Mouse (Mus musculus): ENCODE results near the gene Rai14. TPM values are rescaled to one million over a fixed set of nuclear protein-coding genes. Genes with fewer than 3 reads are reported as not detected.
A peak's percentile ranks its signal among the peaks of the same experiment; 100 is the strongest.

Gene Rai14
- polyA plus RNA-seq, 1 experiment from 2014 or later: 25.6 TPM

- Histone ChIP-seq H3K9ac (no peak overlapping the region), H3K27ac (ENCODE audit: poor library complexity, severe bottlenecking) (no peak overlapping the region), H3K9me3 (replicated peaks) (no peaks in the 10 kb centered on the region), H3K36me3 (no peaks in the 10 kb centered on the region), H3K4me2 (no peak overlapping the region), H3K4me1 (replicated peaks) (peaks cover 11% of the 10 kb centered on the region), H3K27me3 (replicated peaks) (peaks cover 16% of the 10 kb centered on the region), H3K4me3 (no peak overlapping the region)
- 52% methylated on average over 6 of the region's 6 CpGs for WGBS
- ATAC-seq (ENCODE audit: insufficient number of reproducible peaks, low FRiP score): no peak
Observed at GRCm38 (mm10) chr15:10742441-10742840, 28.0 kb upstream of the Rai14 start.

- Histone ChIP-seq H3K36me3 (no peaks in the 10 kb centered on the region), H3K9ac (no peak overlapping the region), H3K4me1 (replicated peaks) (peaks cover 18% of the 10 kb centered on the region), H3K27ac (ENCODE audit: poor library complexity, severe bottlenecking) (no peak overlapping the region), H3K4me2 (no peak overlapping the region), H3K27me3 (replicated peaks) (peaks cover 13% of the 10 kb centered on the region), H3K4me3 (no peak overlapping the region), H3K9me3 (replicated peaks) (no peaks in the 10 kb centered on the region)
- WGBS: 47% methylated on average over 1 of the region's 1 CpGs
- ATAC-seq (ENCODE audit: insufficient number of reproducible peaks, low FRiP score): no peak
Observed at GRCm38 (mm10) chr15:10739279-10739678, 24.9 kb upstream of the Rai14 start.

GRCm38 (mm10) chr15:10738354-10739142, 24.1 kb upstream of the Rai14 start:
- ATAC-seq (ENCODE audit: insufficient number of reproducible peaks, low FRiP score): no peak
- Histone ChIP-seq H3K9me3 (replicated peaks) (no peaks in the 10 kb centered on the region), H3K36me3 (no peaks in the 10 kb centered on the region), H3K9ac (no peak overlapping the region), H3K4me1 (replicated peaks) (peaks cover 18% of the 10 kb centered on the region), H3K27me3 (replicated peaks) (peaks cover 16% of the 10 kb centered on the region), H3K27ac (ENCODE audit: poor library complexity, severe bottlenecking) (no peak overlapping the region), H3K4me2 (no peak overlapping the region), H3K4me3 (no peak overlapping the region)
- WGBS: 50% methylated on average over 6 of the region's 6 CpGs

GRCm38 (mm10) chr15:10735948-10736347, 21.5 kb upstream of the Rai14 start:
- Histone ChIP-seq H3K4me1 (replicated peaks) (peaks cover 18% of the 10 kb centered on the region), H3K4me3 (no peak overlapping the region), H3K9ac (no peak overlapping the region), H3K27ac (ENCODE audit: poor library complexity, severe bottlenecking) (no peak overlapping the region), H3K9me3 (replicated peaks) (no peaks in the 10 kb centered on the region), H3K4me2 (no peak overlapping the region), H3K27me3 (replicated peaks) (peaks cover 22% of the 10 kb centered on the region), H3K36me3 (no peaks in the 10 kb centered on the region)
- 84% methylated on average over 4 of the region's 4 CpGs for WGBS
- ATAC-seq (ENCODE audit: insufficient number of reproducible peaks, low FRiP score): no peak

- H3K9me3 ChIP-seq (replicated peaks): no peaks in the 10 kb centered on the region
- peaks cover 18% of the 10 kb centered on the region for H3K4me1 ChIP-seq (replicated peaks)
- no peak for ATAC-seq (ENCODE audit: insufficient number of reproducible peaks, low FRiP score)
- H3K27me3 ChIP-seq (replicated peaks): peaks cover 23% of the 10 kb centered on the region
- H3K9ac ChIP-seq: no peak overlapping the region
- 49% methylated on average over 8 of the region's 8 CpGs for WGBS
- H3K4me2 ChIP-seq: no peak overlapping the region
- no peaks in the 10 kb centered on the region for H3K36me3 ChIP-seq
- H3K4me3 ChIP-seq: no peak overlapping the region
- H3K27ac ChIP-seq (ENCODE audit: poor library complexity, severe bottlenecking): no peak overlapping the region
Observed at GRCm38 (mm10) chr15:10735216-10735615, 20.8 kb upstream of the Rai14 start.

- H3K9ac ChIP-seq: no peak overlapping the region
- 70% methylated on average over 3 of the region's 3 CpGs for WGBS
- no peaks in the 10 kb centered on the region for H3K36me3 ChIP-seq
- H3K4me1 ChIP-seq (replicated peaks): peaks cover 6% of the 10 kb centered on the region; the same call in 1 of the 2 replicates
- no peak for ATAC-seq (ENCODE audit: insufficient number of reproducible peaks, low FRiP score)
- H3K27ac ChIP-seq (ENCODE audit: poor library complexity, severe bottlenecking): no peak overlapping the region
- peaks cover 5% of the 10 kb centered on the region; the same call in 1 of the 2 replicates for H3K9me3 ChIP-seq (replicated peaks)
- H3K4me3 ChIP-seq: no peak overlapping the region
- H3K4me2 ChIP-seq: no peak overlapping the region
- H3K27me3 ChIP-seq (replicated peaks): peaks cover 25% of the 10 kb centered on the region
Observed at GRCm38 (mm10) chr15:10731398-10731797, 17.0 kb upstream of the Rai14 start.

- Histone ChIP-seq H3K9me3 (replicated peaks) (peaks cover 5% of the 10 kb centered on the region; the same call in 1 of the 2 replicates), H3K27ac (ENCODE audit: poor library complexity, severe bottlenecking) (no peak overlapping the region), H3K27me3 (replicated peaks) (peaks cover 28% of the 10 kb centered on the region), H3K4me2 (no peak overlapping the region), H3K4me1 (replicated peaks) (peaks cover 17% of the 10 kb centered on the region), H3K4me3 (no peak overlapping the region), H3K36me3 (no peaks in the 10 kb centered on the region), H3K9ac (no peak overlapping the region)
- 78% methylated on average over 3 of the region's 3 CpGs for WGBS
- no peak for ATAC-seq (ENCODE audit: insufficient number of reproducible peaks, low FRiP score)
Observed at GRCm38 (mm10) chr15:10726272-10726671, 11.8 kb upstream of the Rai14 start.

GRCm38 (mm10) chr15:10724857-10725256, 10.4 kb upstream of the Rai14 start:
- H3K9ac ChIP-seq: no peak overlapping the region
- 77% methylated on average over 3 of the region's 3 CpGs for WGBS
- peaks cover 5% of the 10 kb centered on the region; the same call in 1 of the 2 replicates for H3K9me3 ChIP-seq (replicated peaks)
- peaks cover 31% of the 10 kb centered on the region for H3K27me3 ChIP-seq (replicated peaks)
- H3K36me3 ChIP-seq: no peaks in the 10 kb centered on the region
- H3K4me2 ChIP-seq: no peak overlapping the region
- no peak overlapping the region for H3K27ac ChIP-seq (ENCODE audit: poor library complexity, severe bottlenecking)
- H3K4me3 ChIP-seq: no peak overlapping the region
- ATAC-seq (ENCODE audit: insufficient number of reproducible peaks, low FRiP score): no peak
- peaks cover 17% of the 10 kb centered on the region for H3K4me1 ChIP-seq (replicated peaks)

- no peaks in the 10 kb centered on the region for H3K36me3 ChIP-seq
- H3K4me2 ChIP-seq: no peak overlapping the region
- H3K9me3 ChIP-seq (replicated peaks): peaks cover 5% of the 10 kb centered on the region; the same call in 1 of the 2 replicates
- no peak overlapping the region for H3K4me3 ChIP-seq
- WGBS: 21% methylated on average over 1 of the region's 1 CpGs
- peaks cover 17% of the 10 kb centered on the region for H3K4me1 ChIP-seq (replicated peaks)
- peak; percentile 53; the same call in 1 of the 2 replicates for ATAC-seq (ENCODE audit: insufficient number of reproducible peaks, low FRiP score)
- H3K27me3 ChIP-seq (replicated peaks): peaks cover 23% of the 10 kb centered on the region
- no peak overlapping the region for H3K9ac ChIP-seq
- no peak overlapping the region for H3K27ac ChIP-seq (ENCODE audit: poor library complexity, severe bottlenecking)
Observed at GRCm38 (mm10) chr15:10723507-10723906, 9.1 kb upstream of the Rai14 start.

- H3K27ac ChIP-seq (ENCODE audit: poor library complexity, severe bottlenecking): no peak overlapping the region
- H3K27me3 ChIP-seq (replicated peaks): peaks cover 23% of the 10 kb centered on the region
- no peak overlapping the region for H3K9ac ChIP-seq
- H3K36me3 ChIP-seq: no peaks in the 10 kb centered on the region
- H3K9me3 ChIP-seq (replicated peaks): peaks cover 7% of the 10 kb centered on the region
- H3K4me3 ChIP-seq: no peak overlapping the region
- peak overlapping the region; percentile 11; the same call in 1 of the 2 replicates for H3K4me2 ChIP-seq
- no peak for ATAC-seq (ENCODE audit: insufficient number of reproducible peaks, low FRiP score)
- H3K4me1 ChIP-seq (replicated peaks): peaks cover 17% of the 10 kb centered on the region
- 23% methylated on average over 12 of the region's 12 CpGs for WGBS
Observed at GRCm38 (mm10) chr15:10722629-10723339, 8.4 kb upstream of the Rai14 start.

- H3K27ac ChIP-seq (ENCODE audit: poor library complexity, severe bottlenecking): no peak overlapping the region
Observed at GRCm38 (mm10) chr15:10721259-10721781, 6.9 kb upstream of the Rai14 start.

More at GRCm38 (mm10) chr15:10721259-10721781, 6.9 kb upstream of the Rai14 start:
- no peaks in the 10 kb centered on the region for H3K36me3 ChIP-seq
- peaks cover 5% of the 10 kb centered on the region for H3K9me3 ChIP-seq (replicated peaks)
- no peak overlapping the region for H3K4me2 ChIP-seq
- peaks cover 24% of the 10 kb centered on the region for H3K27me3 ChIP-seq (replicated peaks)
- ATAC-seq (ENCODE audit: insufficient number of reproducible peaks, low FRiP score): no peak
- WGBS: 89% methylated on average over 11 of the region's 11 CpGs
- peaks cover 17% of the 10 kb centered on the region for H3K4me1 ChIP-seq (replicated peaks)
- H3K9ac ChIP-seq: no peak overlapping the region
- no peak overlapping the region for H3K4me3 ChIP-seq
